Mouse (Mus musculus) right cerebral cortex, postnatal 25 days (tissue): ENCODE data around the gene Slc36a4.

Experiments
- DNase-seq: peaks from one replicate; pipeline ENCODE4 v3.0.0; 2022

The Slc36a4 gene

GRCm38 (mm10) chr9:15727168-15727567 is 17.6 kb downstream of the Slc36a4 start:
- DNase-seq, result no peak

DNA sequence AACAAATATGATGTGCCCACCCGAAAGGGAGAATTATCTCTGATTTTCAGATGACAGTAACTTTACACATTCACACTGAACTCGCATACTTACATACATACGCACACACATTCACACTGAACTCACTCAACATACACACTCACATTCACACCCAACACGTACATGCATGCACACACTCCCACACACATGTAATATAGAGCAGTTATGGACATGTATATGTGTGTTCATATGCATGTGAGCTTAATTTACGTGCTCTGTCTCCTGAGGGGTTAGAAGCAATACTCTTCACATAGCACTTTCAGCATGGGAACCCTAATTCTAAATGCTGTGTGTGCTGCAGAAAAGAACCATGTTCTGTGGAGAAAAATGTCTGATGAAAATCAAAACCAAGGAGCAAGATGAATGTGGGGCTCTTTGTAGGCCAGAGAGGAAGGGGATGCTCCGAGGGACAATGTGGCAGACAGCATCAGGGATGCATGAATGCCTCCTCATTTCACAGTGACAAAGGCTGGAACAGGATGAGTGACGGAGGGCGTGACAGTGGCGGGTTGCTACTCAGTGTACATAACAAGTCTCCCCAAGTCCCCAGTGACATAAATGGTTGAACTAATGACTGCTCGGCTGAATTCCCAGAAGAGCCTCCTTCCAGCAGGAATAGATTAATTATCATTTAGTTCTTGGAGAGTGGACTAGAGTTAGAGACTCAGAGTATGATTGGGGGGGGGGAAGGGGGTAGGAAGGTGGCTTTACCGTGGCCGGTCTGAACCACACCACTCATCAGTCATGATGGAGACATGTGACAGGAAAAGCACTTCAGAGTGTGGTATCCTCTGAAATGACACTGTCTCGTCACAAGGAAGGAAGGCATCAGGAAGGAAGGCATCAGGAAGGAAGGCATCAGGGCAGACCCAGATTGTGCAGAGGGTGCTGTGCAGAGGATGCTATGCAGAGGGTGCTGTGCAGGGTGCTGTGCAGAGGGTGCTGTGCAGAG is 22.5 kb downstream of the Slc36a4 start:
- no peak for DNase-seq

GRCm38 (mm10) chr9:15734056-15734866 is 24.7 kb downstream of the Slc36a4 start:
- no peak for DNase-seq

DNA sequence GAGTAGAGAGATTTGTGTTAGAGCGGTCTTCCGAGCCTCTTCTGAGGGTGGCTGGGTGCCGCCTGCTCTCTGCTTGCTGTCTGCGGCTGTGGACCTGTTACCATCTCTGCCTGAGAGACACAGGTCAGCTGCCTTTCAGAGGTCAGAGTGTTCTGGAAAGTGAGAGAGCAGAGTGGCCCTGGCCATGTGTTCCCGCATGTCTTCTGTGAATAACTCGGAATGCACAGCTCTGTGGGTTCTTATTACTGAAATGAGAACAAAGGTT is 25.3 kb downstream of the Slc36a4 start:
- DNase-seq, result no peak

DNA sequence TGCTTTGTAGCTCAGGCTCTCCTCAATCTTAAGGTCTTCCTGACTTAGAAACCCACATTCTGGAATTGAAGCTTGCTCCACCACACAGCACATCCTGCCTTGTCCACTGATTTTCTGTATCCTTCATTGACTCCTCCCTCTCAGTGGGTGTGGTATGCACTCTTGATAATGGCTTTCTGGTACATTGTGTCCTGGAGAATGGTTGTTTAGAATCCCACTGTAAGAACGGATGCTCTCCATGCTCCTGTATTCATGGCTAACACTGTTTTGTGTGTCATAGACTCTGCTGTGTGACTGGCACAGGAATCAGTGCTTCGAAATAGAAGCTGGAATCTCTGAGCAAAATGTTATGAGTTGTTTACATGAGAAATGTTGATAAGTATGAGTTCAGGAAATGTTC is 28.0 kb downstream of the Slc36a4 start:
- DNase-seq, result no peak

DNA sequence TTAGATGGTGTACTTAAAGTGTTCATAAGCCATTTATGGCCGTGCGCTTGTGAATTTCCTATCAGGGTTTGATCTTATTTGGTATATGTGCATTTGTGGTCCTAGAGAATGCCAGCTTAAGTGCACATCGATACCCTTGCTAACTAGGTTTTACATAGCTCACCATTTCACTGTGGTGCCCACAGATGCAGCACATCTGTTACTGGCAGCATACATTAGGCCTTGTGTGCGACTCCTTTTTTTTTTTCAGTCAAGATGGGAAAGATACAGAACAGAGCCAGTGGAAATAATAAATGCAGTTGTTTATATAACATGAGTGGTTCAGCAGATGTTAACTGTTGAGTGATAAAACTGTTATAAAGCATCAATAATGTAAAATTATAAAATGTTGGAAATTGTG is 31.9 kb downstream of the Slc36a4 start:
- DNase-seq, result no peak

DNA sequence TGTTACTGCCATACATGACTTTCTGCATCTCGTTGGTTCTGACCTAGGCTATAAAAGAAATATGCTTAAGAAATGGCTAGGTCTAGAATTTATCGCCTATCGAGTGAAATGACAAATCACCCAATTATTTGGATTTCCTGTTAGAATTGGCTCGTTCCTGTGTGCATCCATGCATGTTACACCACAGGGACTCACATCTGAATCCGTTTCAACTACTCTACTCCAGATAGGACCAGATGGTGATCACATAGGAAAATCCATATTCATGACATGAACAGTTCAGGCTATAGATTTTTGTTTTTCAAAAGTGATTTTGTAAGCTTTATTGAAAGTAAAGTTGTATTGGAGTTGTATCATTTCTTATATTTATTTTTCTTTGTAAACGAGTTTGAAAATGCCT is 32.4 kb downstream of the Slc36a4 start:
- no peak for DNase-seq

- no peak for DNase-seq
These were observed 36.6 kb downstream of the Slc36a4 start for GRCm38 (mm10) chr9:15745985-15746607.

GRCm38 (mm10) chr9:15746636-15747035 is 37.1 kb downstream of the Slc36a4 start:
- DNase-seq, result no peak

GRCm38 (mm10) chr9:15748383-15748782 is 38.8 kb downstream of the Slc36a4 start:
- no peak for DNase-seq

- no peak for DNase-seq
These were observed 49.8 kb downstream of the Slc36a4 start for GRCm38 (mm10) chr9:15759318-15759717.

DNA sequence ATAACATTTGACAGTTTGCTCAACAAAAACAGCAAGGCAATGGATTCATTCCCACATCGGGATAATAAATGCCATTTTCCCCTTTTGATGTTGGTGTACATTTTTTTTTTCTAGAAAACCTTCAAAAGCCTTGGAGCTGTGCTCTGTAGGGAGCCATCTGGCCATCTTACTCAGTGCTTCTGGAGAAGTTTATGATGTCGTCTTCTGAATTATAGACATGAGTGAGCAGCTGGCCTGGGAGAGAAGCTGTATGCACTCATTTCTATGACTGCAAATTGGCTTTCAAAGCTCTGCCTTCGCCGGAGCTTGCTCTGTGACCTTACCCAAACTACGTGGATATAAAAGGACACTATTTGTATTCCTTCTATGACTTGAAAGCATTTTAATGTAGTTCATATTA is 56.8 kb downstream of the Slc36a4 start:
- no peak for DNase-seq

- no peak for DNase-seq
These were observed 57.3 kb downstream of the Slc36a4 start for GRCm38 (mm10) chr9:15766821-15767220.

DNA sequence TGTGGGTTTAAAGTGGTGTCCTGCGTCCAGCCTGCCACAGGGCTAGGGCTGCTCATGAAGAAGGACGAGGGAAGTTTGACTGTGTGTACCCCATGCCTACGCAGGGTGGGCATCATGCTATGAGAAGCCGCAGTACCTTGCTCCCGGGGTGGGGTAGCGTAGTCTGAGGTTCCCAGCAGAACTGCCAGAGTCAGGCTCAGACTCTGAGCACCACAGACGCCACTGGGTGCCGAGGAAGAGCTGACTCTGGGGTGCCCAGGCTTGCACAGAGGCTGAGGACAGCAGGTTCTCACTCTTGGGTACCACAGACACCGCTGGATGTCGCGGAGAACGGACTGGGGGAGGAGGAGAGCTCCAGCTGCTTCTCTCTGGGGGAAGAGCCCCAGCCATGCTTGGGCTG is 63.2 kb downstream of the Slc36a4 start:
- DNase-seq, result no peak

DNA sequence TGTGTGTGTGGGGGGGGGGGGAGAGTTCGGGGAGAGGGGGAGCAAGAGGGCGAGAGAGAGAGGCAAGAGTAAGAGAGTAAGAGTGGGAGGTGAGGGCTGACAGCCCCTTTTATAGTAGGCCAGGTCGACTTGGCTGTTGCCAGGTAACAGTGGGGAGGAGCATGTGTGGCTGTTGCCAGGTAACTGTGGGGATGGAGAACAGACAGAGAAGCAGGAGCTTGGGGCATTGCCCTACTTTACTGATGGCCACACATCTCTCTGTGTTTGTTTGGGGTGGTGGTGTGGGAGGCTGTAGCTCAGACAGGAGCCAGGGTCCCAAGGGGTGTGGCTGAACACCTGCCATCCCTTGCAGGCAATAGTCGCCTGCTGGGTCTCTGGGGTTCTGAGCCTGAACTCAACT is 63.9 kb downstream of the Slc36a4 start:
- DNase-seq, result no peak

GRCm38 (mm10) chr9:15774911-15775310 is 65.4 kb downstream of the Slc36a4 start:
- DNase-seq, result no peak

- DNase-seq, result no peak
These were observed 72.4 kb downstream of the Slc36a4 start for GRCm38 (mm10) chr9:15781936-15782335.

DNA sequence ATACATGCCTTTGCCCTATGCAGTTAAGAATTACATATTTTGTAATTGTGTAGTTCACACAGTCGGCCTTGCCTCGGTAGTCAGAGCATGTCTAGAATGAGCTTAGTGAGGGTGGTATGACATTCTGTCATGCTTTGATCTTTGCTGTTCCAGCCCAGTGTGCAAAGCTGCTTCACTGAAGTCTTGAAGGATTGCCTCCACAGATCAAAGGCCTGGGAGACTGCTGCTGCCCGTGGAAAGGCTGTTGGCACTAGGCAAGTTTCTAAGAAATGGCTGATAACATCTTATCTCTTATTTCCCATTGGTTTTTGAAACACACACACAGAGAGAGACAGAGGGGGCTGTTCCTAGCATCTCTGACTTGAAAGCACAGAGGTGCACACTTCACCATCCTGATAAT is 76.7 kb downstream of the Slc36a4 start:
- no peak for DNase-seq

DNA sequence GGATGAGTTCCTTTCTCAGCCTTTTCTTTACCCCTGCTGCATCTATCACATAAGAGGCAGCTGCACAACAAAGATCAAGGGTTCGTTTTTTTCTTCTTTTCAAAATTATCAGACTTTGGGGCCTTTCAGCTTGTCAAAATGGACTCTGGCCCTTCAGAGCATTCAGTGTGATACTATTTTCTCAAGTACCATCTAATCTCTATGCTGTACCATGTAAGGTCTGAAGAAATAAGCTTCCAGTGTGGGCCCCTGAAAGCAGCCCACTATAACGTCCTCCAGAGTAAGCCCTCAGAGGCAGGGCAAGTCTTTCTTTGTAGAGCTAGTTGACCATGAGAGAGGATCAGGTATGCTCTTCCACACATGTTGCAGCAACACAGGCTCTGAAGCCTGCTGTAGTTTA is 77.1 kb downstream of the Slc36a4 start:
- DNase-seq, result no peak

DNA sequence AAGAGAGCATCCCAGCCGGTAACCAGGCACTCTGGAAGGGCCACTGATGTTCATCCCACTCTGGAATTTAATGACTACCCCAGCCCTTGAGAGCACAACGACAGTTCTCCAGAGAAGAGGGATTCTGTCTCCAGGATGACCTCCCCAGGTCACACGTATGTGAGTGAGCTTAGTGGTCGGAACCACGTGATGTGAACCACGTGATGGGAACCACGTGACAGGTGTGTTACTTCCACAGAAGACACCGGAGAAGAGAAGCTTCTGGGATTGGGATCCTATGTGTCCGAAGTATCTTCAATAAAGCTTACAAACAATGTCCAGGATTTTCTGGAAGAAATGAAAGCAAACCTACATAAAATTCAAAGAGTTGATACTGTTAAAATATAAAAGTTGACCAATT is 82.5 kb downstream of the Slc36a4 start:
- no peak for DNase-seq
